Mouse (Mus musculus) cerebellum, adult 8-10 months (tissue): ENCODE measurements around the gene Zswim4.
"Not testable (repeated sequence)": the region's sequence is repeated elsewhere in the genome, so short reads cannot be mapped to it uniquely, and the experiment has no call there.

Experiments used
- DNase-seq: peaks from one replicate; pipeline ENCODE4 v3.0.0; 2022

The Zswim4 gene

GRCm38 (mm10) chr8:84236998-84237473, at the start of gene Zswim4:
TSS of gene Zswim4 (minus strand) at chr8:84237055.
- DNase-seq: peak; percentile 99

- DNase-seq: not testable (repeated sequence)
These were observed 48.8 kb upstream of the Zswim4 start for GRCm38 (mm10) chr8:84285665-84286064.

GRCm38 (mm10) chr8:84284608-84285063, 47.8 kb upstream of the Zswim4 start:
- DNase-seq: no peak

- no peak for DNase-seq
These were observed 43.9 kb upstream of the Zswim4 start for GRCm38 (mm10) chr8:84280777-84281176.

GRCm38 (mm10) chr8:84276447-84276846, 39.6 kb upstream of the Zswim4 start:
- DNase-seq: no peak

- no peak for DNase-seq
These were observed 37.1 kb upstream of the Zswim4 start for GRCm38 (mm10) chr8:84273968-84274367.

GRCm38 (mm10) chr8:84272302-84272701, 35.4 kb upstream of the Zswim4 start:
- DNase-seq: no peak

GRCm38 (mm10) chr8:84269950-84270773, 33.3 kb upstream of the Zswim4 start, which contains the start of gene Ccdc130:
TSS of gene Ccdc130 (minus strand) at chr8:84270380.
- peak; percentile 100 for DNase-seq

GRCm38 (mm10) chr8:84261098-84261497, 24.2 kb upstream of the Zswim4 start:
- no peak for DNase-seq

- peak; percentile 79 for DNase-seq
These were observed 20.2 kb upstream of the Zswim4 start, which contains the start of gene Mri1 for GRCm38 (mm10) chr8:84256822-84257610. TSS of gene Mri1 (minus strand) at chr8:84257326.

- peak; percentile 43 for DNase-seq
These were observed 19.6 kb upstream of the Zswim4 start for GRCm38 (mm10) chr8:84256458-84256821.

GRCm38 (mm10) chr8:84255858-84256257, 19.0 kb upstream of the Zswim4 start:
- DNase-seq: no peak

GRCm38 (mm10) chr8:84249257-84250170, 12.7 kb upstream of the Zswim4 start, which contains the start of gene D8Ertd738e:
TSS of gene D8Ertd738e (minus strand) at chr8:84249719.
- DNase-seq: peak; percentile 78

- DNase-seq: no peak
These were observed 5.0 kb upstream of the Zswim4 start for GRCm38 (mm10) chr8:84241821-84242220.

- DNase-seq: no peak
These were observed 4.3 kb upstream of the Zswim4 start for GRCm38 (mm10) chr8:84241167-84241566.

- DNase-seq: no peak
These were observed 831 bp upstream of the Zswim4 start for GRCm38 (mm10) chr8:84237542-84238229.

GRCm38 (mm10) chr8:84236410-84236997, 351 bp downstream of the Zswim4 start:
- no peak for DNase-seq

GRCm38 (mm10) chr8:84235746-84236409, 977 bp downstream of the Zswim4 start:
- no peak for DNase-seq

GRCm38 (mm10) chr8:84233055-84233454, 3.8 kb downstream of the Zswim4 start:
- DNase-seq: no peak

GRCm38 (mm10) chr8:84230735-84231134, 6.1 kb downstream of the Zswim4 start:
- no peak for DNase-seq
